Mouse (Mus musculus) CD4-positive helper T cell, adult 2 months (primary cell): ENCODE data around the gene Abl1.
"Not testable (repeated sequence)": the region's sequence is repeated elsewhere in the genome, so short reads cannot be mapped to it uniquely, and the experiment has no call there.

Experiments
- DNase-seq: peaks from one replicate; pipeline ENCODE4 v3.0.0-alpha.2; 2012; ENCODE audit warnings: low read depth, missing footprints, low spot score

Gene Abl1

GRCm38 (mm10) chr2:31688074-31688925 lies at the start of gene Abl1:
Gene Abl1 (plus strand): TSS chr2:31688376.
- peak; percentile 96 for DNase-seq

GRCm38 (mm10) chr2:31638581-31639465 lies 49.4 kb upstream of the Abl1 start:
- DNase-seq = no peak

GRCm38 (mm10) chr2:31639466-31639760 lies 48.8 kb upstream of the Abl1 start:
- DNase-seq = no peak

GRCm38 (mm10) chr2:31639901-31640608 lies 48.1 kb upstream of the Abl1 start, which contains the start of gene Prdm12:
Gene Prdm12 (plus strand): TSS chr2:31640037.
- no peak for DNase-seq

GRCm38 (mm10) chr2:31640609-31641507 lies 47.3 kb upstream of the Abl1 start:
- no peak for DNase-seq

- DNase-seq = no peak
These were observed 46.7 kb upstream of the Abl1 start for GRCm38 (mm10) chr2:31641508-31641830.

- no peak for DNase-seq
These were observed 46.2 kb upstream of the Abl1 start for GRCm38 (mm10) chr2:31641929-31642328.

- peak; percentile 30 for DNase-seq
These were observed 34.0 kb upstream of the Abl1 start for GRCm38 (mm10) chr2:31653971-31654853.

- no peak for DNase-seq
These were observed 33.2 kb upstream of the Abl1 start for GRCm38 (mm10) chr2:31654854-31655559.

GRCm38 (mm10) chr2:31656374-31656773 lies 31.8 kb upstream of the Abl1 start:
- no peak for DNase-seq

GRCm38 (mm10) chr2:31662939-31663803 lies 25.0 kb upstream of the Abl1 start:
- DNase-seq = no peak

GRCm38 (mm10) chr2:31663804-31664180 lies 24.4 kb upstream of the Abl1 start:
- DNase-seq = no peak

- no peak for DNase-seq
These were observed 20.8 kb upstream of the Abl1 start for GRCm38 (mm10) chr2:31667332-31667731.

GRCm38 (mm10) chr2:31670551-31671035 lies 17.6 kb upstream of the Abl1 start, which contains the start of gene Exosc2:
Gene Exosc2 (plus strand): TSS chr2:31670715.
- peak; percentile 96 for DNase-seq

- peak; percentile 41 for DNase-seq
These were observed 9.5 kb upstream of the Abl1 start for GRCm38 (mm10) chr2:31678641-31679040.

GRCm38 (mm10) chr2:31681051-31681707 lies 7.0 kb upstream of the Abl1 start:
- DNase-seq = not testable (repeated sequence)

GRCm38 (mm10) chr2:31681731-31682235 lies 6.4 kb upstream of the Abl1 start:
- DNase-seq = no peak
